Mouse (Mus musculus) olfactory bulb, adult 2 months (tissue): ENCODE data around the gene Tmem164.

Experiments
- CTCF ChIP-seq: fragments of 200-500 bp; IDR thresholded peaks from 2 replicates; pipeline ENCODE4 v1.5.1; 2012; ENCODE audit warnings: low read depth, mild to moderate bottlenecking, low read length, moderate library complexity; ENCODE audit not compliant: insufficient read depth
- POLR2A ChIP-seq: fragments of 200-500 bp; IDR thresholded peaks from 2 replicates; pipeline ENCODE4 v1.6.1; 2012; ENCODE audit warnings: mild to moderate bottlenecking, low read depth, low read length, moderate library complexity; ENCODE audit not compliant: insufficient read depth

DNA sequence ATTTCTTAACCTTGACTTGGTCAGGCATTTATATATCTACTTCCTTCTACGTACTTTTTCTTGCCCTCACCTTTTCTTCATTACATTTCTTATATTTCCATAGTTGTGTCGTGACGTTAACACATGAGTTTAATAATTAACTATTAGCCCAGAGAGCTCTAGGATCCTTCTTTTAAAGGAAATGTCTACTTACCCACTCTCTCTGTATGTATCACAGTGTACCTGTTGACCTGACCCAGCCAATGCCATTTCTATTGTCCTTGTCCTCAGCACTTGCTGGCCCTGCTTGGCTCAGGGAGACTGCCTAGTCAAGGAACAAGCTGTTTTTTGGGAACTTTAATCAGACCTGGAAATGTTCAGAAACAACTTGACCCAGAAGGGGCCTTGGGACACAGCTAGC is 40.7 kb downstream of the Tmem164 start:
- no peak for TF ChIP-seq POLR2A
- no peak for TF ChIP-seq CTCF
